Mouse (Mus musculus): ENCODE measurements around the gene Hsd17b2. TPM values are rescaled to one million over a fixed set of nuclear protein-coding genes. Genes with fewer than 3 reads are reported as not detected.
A peak's percentile ranks its signal among the peaks of the same experiment; 100 is the strongest.

Hsd17b2 gene
- polyA plus RNA-seq, 1 experiment from 2014 or later, result 0.32 TPM

DNA sequence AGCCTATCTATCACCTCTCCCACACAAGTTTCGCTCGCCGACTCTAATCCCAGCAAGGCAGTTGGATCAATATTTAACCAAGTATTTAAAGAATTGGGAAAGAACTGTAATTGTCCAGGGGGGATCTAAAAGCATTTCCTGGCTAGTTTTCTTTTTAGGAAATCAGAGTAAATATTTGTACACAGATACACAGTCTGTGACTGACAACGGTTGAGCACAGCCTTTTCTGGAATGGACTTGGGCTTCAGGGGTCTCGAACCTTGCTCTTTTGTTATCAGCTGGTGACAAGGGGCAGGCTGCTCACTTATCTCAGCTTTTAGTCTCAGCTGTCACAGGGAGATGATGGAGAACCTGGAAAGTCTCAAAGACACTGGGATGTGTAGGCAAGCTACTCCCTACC, 44.9 kb downstream of the Hsd17b2 start:
- Histone ChIP-seq H3K4me3 (no peak overlapping the region), H3K27ac (replicated peaks) (no peak overlapping the region), H3K27me3 (replicated peaks) (no peaks in the 10 kb centered on the region), H3K9me3 (no peaks in the 10 kb centered on the region), H3K4me2 (no peak overlapping the region), H3K4me1 (peaks cover 11% of the 10 kb centered on the region; the same call in 1 of the 2 replicates), H3K9ac (no peak overlapping the region), H3K36me3 (no peaks in the 10 kb centered on the region)
- ATAC-seq (ENCODE audit: extremely low read depth, insufficient number of reproducible peaks, low FRiP score, low TSS enrichment), result no peak
- 53% methylated on average over 5 of the region's 5 CpGs for WGBS

DNA sequence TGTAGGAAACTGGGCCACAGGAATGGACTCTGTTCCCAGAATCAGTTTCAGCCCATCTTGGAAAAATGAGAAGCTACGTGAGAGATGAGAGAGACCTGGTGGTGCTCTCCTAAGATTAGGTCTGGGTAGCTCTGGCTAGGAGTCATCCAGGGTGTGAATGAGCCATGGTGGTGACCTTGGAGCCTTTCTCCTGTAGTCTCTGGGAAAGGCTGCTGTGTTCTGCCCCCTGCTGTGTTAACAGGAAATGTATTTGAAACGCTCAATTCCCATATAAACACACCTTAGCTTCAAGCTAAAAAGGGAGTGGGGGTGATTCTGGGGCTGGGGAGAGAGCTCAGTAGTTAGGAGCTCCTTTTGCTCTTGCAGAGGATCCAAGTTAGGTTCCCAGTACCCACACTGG, 45.7 kb downstream of the Hsd17b2 start:
- H3K4me2 ChIP-seq, result no peak overlapping the region
- H3K4me3 ChIP-seq, result no peak overlapping the region
- H3K4me1 ChIP-seq, result peaks cover 6% of the 10 kb centered on the region; the same call in 1 of the 2 replicates
- no peak overlapping the region for H3K9ac ChIP-seq
- H3K27ac ChIP-seq (replicated peaks), result no peak overlapping the region
- no peaks in the 10 kb centered on the region for H3K9me3 ChIP-seq
- no peaks in the 10 kb centered on the region for H3K36me3 ChIP-seq
- 17% methylated on average over 2 of the region's 2 CpGs for WGBS
- ATAC-seq (ENCODE audit: extremely low read depth, insufficient number of reproducible peaks, low FRiP score, low TSS enrichment), result no peak
- H3K27me3 ChIP-seq (replicated peaks), result no peaks in the 10 kb centered on the region

DNA sequence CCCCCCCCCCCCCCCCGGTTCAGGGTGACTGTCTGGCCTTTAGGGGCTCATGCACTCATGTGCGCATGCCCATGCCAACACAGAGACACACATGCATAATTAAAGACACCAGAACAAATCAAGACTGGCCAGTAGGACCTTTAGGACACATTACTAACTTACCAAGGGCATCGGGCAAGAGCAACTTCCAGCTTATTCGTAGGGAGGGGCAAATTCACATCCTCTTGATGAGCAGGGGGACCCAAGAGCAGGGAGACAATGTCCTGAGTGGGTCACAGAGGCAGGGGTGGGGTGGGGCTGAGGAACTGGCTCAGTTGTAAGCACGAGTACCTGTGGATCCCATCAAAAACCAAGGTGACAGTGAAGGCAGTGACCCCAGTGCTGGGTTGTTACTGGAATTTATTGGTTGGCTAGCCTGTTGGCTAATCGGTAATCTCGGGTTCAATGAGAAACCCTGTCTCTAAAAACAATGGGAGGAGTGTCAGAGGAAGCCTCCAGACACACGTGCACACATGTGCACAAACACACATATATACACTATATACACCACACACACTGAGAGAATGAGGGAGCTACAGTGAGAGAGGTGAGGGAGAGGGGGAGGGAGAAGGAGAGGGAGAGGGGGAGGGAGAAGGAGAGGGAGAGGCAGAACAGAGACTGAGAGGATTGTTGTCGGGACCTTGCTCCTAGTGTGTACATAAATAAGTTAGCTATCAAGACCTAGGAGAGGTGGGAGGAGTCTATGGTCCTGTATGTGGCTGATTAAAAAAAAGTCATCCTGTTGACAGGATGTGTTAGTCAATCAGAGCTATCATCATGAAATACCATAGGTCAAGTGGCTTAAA, 46.4 kb downstream of the Hsd17b2 start:
- Histone ChIP-seq H3K36me3 (no peaks in the 10 kb centered on the region), H3K27ac (replicated peaks) (no peak overlapping the region), H3K9me3 (no peaks in the 10 kb centered on the region), H3K4me2 (no peak overlapping the region), H3K4me3 (no peak overlapping the region), H3K4me1 (0 out of 2 replicates have a peak, but pooled peaks cover 2% of the 10 kb centered on the region), H3K9ac (no peak overlapping the region), H3K27me3 (replicated peaks) (no peaks in the 10 kb centered on the region)
- WGBS, result 67% methylated on average over 8 of the region's 9 CpGs
- no peak for ATAC-seq (ENCODE audit: extremely low read depth, insufficient number of reproducible peaks, low FRiP score, low TSS enrichment)

DNA sequence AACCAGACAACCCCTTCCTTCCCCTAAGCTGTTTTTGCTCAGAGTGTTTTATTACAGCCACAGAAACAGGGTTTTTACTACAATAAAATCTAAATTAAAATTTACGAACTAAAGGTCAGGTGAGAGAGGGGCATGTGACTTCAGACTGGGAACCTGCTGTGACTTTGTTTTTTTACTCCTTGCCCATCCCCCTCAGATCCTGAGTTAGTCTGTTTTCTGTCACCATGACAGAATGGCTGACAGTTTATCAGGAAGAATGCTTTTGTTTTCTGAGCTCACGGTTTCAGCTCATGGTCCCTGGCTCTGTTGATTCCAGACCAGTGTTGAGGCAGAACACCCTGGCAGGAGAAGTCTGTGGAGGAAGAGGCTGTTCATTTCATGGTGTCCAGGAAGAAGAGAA, 47.7 kb downstream of the Hsd17b2 start:
- H3K4me3 ChIP-seq, result no peak overlapping the region
- H3K36me3 ChIP-seq, result no peaks in the 10 kb centered on the region
- no peak overlapping the region for H3K27ac ChIP-seq (replicated peaks)
- H3K4me1 ChIP-seq, result 0 out of 2 replicates have a peak, but pooled peaks cover 5% of the 10 kb centered on the region
- no peak for ATAC-seq (ENCODE audit: extremely low read depth, insufficient number of reproducible peaks, low FRiP score, low TSS enrichment)
- WGBS, result 46% methylated on average over 2 of the region's 2 CpGs
- H3K4me2 ChIP-seq, result no peak overlapping the region
- no peaks in the 10 kb centered on the region for H3K27me3 ChIP-seq (replicated peaks)
- H3K9ac ChIP-seq, result no peak overlapping the region
- no peaks in the 10 kb centered on the region for H3K9me3 ChIP-seq

DNA sequence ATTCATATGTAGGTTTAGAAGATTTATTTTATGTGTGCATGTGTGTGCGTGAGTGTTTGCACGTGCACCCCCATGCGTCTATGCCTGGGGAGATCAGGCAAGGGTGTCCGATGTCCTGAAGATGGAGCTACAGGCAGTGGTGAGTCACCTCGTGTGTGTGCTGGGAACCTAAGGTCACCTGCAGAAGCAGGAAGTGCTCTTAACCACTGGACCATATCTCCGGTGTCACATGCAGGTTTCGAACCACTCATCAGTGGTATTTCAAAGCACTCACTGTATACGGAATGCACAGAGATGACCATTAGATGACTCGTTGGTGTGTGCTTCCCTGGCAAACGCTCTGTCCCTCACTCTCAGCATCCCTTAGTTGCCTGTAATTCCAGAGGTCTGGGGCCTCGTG, 56.2 kb downstream of the Hsd17b2 start:
- Histone ChIP-seq H3K4me3 (no peak overlapping the region), H3K27me3 (replicated peaks) (no peaks in the 10 kb centered on the region), H3K9me3 (peaks cover 4% of the 10 kb centered on the region; the same call in 1 of the 2 replicates), H3K36me3 (no peaks in the 10 kb centered on the region), H3K9ac (no peak overlapping the region), H3K4me1 (0 out of 2 replicates have a peak, but pooled peaks cover 6% of the 10 kb centered on the region), H3K27ac (replicated peaks) (no peak overlapping the region), H3K4me2 (no peak overlapping the region)
- ATAC-seq (ENCODE audit: extremely low read depth, insufficient number of reproducible peaks, low FRiP score, low TSS enrichment), result no peak
- WGBS, result 70% methylated on average over 11 of the region's 11 CpGs

DNA sequence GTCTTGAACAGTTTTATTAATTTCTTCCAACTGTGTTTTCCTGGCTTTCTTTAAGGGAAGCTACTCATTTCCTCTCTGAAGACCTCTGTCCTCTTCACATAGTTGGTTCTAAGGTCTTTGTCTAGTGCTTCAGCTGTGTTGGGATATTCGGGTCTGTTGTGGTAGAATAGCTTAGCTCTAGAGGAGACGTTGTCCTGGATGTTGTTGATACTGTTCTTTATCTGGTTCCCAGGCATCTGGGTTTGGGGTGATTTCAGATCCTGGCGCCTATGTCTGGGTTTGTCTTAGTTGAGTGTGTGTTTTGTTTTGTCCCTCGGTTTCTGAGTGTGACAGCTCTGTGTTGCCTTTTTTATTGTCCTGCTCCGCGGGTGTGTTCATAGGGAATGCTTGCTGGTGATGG, 61.1 kb downstream of the Hsd17b2 start:
- no peaks in the 10 kb centered on the region for H3K36me3 ChIP-seq
- H3K9me3 ChIP-seq, result peaks cover 4% of the 10 kb centered on the region; the same call in 1 of the 2 replicates
- ATAC-seq (ENCODE audit: extremely low read depth, insufficient number of reproducible peaks, low FRiP score, low TSS enrichment), result no peak
- 52% methylated on average over 6 of the region's 6 CpGs for WGBS
- peaks cover 9% of the 10 kb centered on the region for H3K4me1 ChIP-seq
- no peak overlapping the region for H3K4me2 ChIP-seq
- H3K9ac ChIP-seq, result no peak overlapping the region
- peaks cover 5% of the 10 kb centered on the region; the same call in 1 of the 2 replicates for H3K27me3 ChIP-seq (replicated peaks)
- no peak overlapping the region for H3K4me3 ChIP-seq
- no peak overlapping the region for H3K27ac ChIP-seq (replicated peaks)

DNA sequence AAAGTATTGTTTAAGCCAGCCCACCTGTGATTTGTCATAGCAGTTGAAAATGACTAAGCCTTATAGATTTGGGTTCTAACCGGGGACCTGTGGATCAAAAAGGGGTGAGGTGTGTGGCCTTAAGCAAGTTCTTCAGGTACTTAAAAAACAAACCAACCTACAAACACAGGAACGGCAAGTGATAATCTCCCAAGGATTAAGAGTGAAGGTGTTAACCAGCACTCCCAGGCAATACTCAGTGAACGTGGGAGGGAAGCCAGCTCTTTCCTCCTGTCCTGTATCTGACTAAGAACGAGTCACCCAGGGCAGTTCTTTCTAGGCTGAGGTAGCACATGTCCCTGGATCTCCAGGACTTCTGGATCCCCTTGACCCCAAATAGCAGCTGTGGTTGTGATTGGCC, 62.9 kb downstream of the Hsd17b2 start:
- peaks cover 9% of the 10 kb centered on the region for H3K4me1 ChIP-seq
- 44% methylated on average over 4 of the region's 4 CpGs for WGBS
- no peak for ATAC-seq (ENCODE audit: extremely low read depth, insufficient number of reproducible peaks, low FRiP score, low TSS enrichment)

DNA sequence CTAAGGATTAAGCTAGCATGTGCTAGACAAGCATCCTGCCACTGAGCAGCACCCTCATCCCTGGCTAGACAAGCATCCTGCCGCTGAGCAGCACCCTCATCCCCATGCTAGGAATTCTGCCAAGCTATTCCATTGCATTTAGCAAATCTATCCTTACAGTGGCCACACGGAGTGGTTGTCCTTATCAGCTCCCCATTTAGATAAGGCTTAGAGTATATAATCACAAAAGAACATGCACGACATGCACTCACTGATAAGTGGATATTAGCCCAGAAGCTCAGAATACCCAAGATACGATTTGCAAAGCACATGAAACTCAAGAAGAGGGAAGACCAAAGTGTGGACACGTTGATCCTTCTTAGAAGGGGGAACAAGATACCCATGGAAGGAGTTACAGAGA, 64.2 kb downstream of the Hsd17b2 start:
- 9% methylated on average over 5 of the region's 5 CpGs for WGBS
- Histone ChIP-seq H3K36me3 (no peaks in the 10 kb centered on the region), H3K4me3 (no peak overlapping the region), H3K27me3 (replicated peaks) (peaks cover 5% of the 10 kb centered on the region; the same call in 1 of the 2 replicates), H3K9me3 (peaks cover 4% of the 10 kb centered on the region; the same call in 1 of the 2 replicates), H3K27ac (replicated peaks) (no peak overlapping the region), H3K4me1 (peaks cover 9% of the 10 kb centered on the region), H3K4me2 (no peak overlapping the region), H3K9ac (no peak overlapping the region)
- ATAC-seq (ENCODE audit: extremely low read depth, insufficient number of reproducible peaks, low FRiP score, low TSS enrichment), result no peak

More for the DNA sequence above, 62.9 kb downstream of the Hsd17b2 start:
- Histone ChIP-seq H3K4me2 (no peak overlapping the region), H3K4me3 (no peak overlapping the region), H3K9ac (no peak overlapping the region), H3K27me3 (replicated peaks) (peaks cover 5% of the 10 kb centered on the region; the same call in 1 of the 2 replicates), H3K27ac (replicated peaks) (no peak overlapping the region), H3K9me3 (peaks cover 4% of the 10 kb centered on the region; the same call in 1 of the 2 replicates), H3K36me3 (no peaks in the 10 kb centered on the region)

DNA sequence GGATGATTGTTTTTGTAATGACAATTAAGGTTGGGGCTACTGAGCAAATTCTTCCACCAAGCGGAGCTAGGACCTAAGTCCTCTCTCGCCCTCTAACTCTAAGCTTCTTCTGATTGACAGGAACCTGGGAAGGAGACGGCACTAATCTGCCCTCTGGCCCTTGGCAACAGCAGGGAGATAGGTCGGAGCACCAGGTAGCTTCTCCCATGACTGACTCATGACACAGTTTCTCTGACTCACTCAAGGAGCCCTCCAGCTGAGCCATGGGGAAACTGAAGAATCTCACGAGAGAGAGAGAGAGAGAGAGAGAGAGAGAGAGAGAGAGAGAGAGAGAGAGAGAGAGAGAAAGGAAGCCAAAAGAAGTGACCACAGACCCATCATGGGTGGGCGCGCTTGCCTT, 67.3 kb downstream of the Hsd17b2 start:
- H3K4me2 ChIP-seq, result no peak overlapping the region
- 64% methylated on average over 7 of the region's 7 CpGs for WGBS
- H3K36me3 ChIP-seq, result no peaks in the 10 kb centered on the region
- no peak for ATAC-seq (ENCODE audit: extremely low read depth, insufficient number of reproducible peaks, low FRiP score, low TSS enrichment)
- no peak overlapping the region for H3K9ac ChIP-seq
- H3K9me3 ChIP-seq, result no peaks in the 10 kb centered on the region
- peaks cover 9% of the 10 kb centered on the region for H3K4me1 ChIP-seq
- H3K4me3 ChIP-seq, result no peak overlapping the region
- H3K27ac ChIP-seq (replicated peaks), result no peak overlapping the region
- peaks cover 5% of the 10 kb centered on the region; the same call in 1 of the 2 replicates for H3K27me3 ChIP-seq (replicated peaks)

DNA sequence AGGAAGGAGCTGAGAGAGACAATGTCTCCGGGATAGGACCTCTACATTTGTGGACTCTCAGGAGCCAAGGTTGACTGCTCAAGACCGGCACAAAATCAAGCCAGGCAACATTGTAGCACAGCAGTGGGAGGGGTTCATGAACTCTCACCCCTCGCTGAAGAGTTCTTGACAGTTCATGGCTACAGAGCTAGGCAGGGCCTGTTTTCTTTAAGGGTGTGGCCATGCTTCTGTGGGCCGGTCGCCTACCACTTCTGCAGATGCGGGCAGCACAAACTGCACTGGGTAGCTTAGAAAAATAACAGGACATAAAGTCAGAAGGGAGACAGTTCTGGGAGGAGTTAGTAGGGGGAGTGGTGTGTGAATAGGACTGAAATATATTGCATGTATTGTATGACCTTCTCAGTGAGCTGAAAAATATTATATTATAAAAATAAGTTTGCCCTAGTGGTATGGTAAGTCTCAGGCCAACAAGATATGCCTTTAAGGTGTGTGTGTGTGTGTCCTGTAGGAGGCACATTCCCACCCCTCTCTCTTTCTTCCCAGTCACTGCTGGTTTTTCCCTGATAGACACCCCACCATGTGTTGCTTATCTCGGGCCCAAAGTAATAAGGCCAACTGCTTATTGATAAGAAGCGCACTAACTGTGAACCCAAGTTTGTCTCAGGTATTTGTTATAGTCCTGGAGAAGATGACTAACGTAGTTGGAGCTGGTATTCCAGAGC, 69.6 kb downstream of the Hsd17b2 start:
- no peaks in the 10 kb centered on the region for H3K27me3 ChIP-seq (replicated peaks)
- peaks cover under 1% of the 10 kb centered on the region; the same call in 1 of the 2 replicates for H3K4me1 ChIP-seq
- no peak overlapping the region for H3K9ac ChIP-seq
- H3K4me2 ChIP-seq, result no peak overlapping the region
- H3K4me3 ChIP-seq, result no peak overlapping the region
- no peak overlapping the region for H3K27ac ChIP-seq (replicated peaks)
- H3K36me3 ChIP-seq, result no peaks in the 10 kb centered on the region
- H3K9me3 ChIP-seq, result no peaks in the 10 kb centered on the region
- 0 out of 2 replicates have a peak, but pooled peaks have one; percentile 31 for ATAC-seq (ENCODE audit: extremely low read depth, insufficient number of reproducible peaks, low FRiP score, low TSS enrichment)
- 58% methylated on average over 9 of the region's 9 CpGs for WGBS

DNA sequence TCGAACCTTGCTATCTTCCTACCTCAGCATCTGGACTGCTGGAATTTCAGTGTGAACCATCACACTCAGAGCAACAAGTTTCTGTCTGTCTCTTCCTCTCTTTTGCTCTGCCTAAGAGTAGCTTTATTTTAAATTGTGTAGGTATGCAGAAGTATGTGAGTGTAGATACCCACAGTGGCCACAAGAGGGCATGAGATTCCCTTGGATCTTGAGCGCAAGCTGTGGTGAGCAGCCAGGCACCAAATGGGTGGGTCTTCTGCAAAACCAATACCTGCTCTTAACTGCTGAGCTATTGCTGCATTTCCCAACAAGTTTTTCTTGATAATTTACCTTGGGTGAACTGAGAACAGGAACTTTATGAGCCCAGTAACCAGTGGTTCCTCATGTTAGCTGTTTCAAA, 70.4 kb downstream of the Hsd17b2 start:
- no peak overlapping the region for H3K9ac ChIP-seq
- no peak overlapping the region for H3K27ac ChIP-seq (replicated peaks)
- H3K4me2 ChIP-seq, result no peak overlapping the region
- no peak for ATAC-seq (ENCODE audit: extremely low read depth, insufficient number of reproducible peaks, low FRiP score, low TSS enrichment)
- no peaks in the 10 kb centered on the region for H3K4me1 ChIP-seq
- H3K4me3 ChIP-seq, result no peak overlapping the region
- no peaks in the 10 kb centered on the region for H3K27me3 ChIP-seq (replicated peaks)
- no peaks in the 10 kb centered on the region for H3K9me3 ChIP-seq
- WGBS, result 58% methylated on average over 2 of the region's 2 CpGs
- no peaks in the 10 kb centered on the region for H3K36me3 ChIP-seq
